Mouse (Mus musculus): Measurements from ENCODE around the gene RPS10-NUDT3. TPM values are rescaled to one million over a fixed set of nuclear protein-coding genes. Genes with fewer than 3 reads are reported as not detected.
"Not testable (repeated sequence)": the region's sequence is repeated elsewhere in the genome, so short reads cannot be mapped to it uniquely, and the experiment has no call there.

Gene RPS10-NUDT3
- polyA plus RNA-seq, 1 experiment from 2014 or later, result not detected

DNA sequence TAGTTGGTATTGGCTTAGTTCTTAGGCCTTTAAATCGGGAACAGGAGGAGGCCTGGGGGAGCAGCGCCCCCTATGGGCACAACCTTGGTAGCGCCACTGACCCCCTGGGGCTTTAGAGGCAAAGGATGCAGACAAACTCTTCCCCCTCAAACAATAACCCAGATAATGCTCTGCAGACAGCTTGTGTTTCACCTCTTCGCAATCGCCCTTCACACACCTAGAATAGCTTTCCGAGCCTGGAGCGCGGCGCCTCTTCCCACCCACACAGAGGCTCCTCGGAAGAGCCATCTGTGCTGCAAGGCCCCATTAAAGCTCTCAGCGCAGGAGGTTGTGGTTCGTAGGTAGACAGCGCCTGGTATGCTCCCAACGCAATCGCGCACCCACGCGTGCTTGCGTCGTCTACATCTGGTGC is 3.9 kb upstream of the RPS10-NUDT3 start:
- H3K27me3 ChIP-seq, result no peaks in the 10 kb centered on the region; the same call in 1 of the 2 replicates
- H3K27ac ChIP-seq, result no peak overlapping the region
- H3K4me2 ChIP-seq (replicated peaks), result no peak overlapping the region
- WGBS, result 80% methylated on average over 20 of the region's 20 CpGs
- no peaks in the 10 kb centered on the region for H3K36me3 ChIP-seq
- peaks cover 30% of the 10 kb centered on the region for H3K4me1 ChIP-seq
- no peaks in the 10 kb centered on the region for H3K9me3 ChIP-seq (replicated peaks)
- ATAC-seq (ENCODE audit: low FRiP score), result no peak
- no peak overlapping the region for H3K4me3 ChIP-seq
- no peak overlapping the region for H3K9ac ChIP-seq

DNA sequence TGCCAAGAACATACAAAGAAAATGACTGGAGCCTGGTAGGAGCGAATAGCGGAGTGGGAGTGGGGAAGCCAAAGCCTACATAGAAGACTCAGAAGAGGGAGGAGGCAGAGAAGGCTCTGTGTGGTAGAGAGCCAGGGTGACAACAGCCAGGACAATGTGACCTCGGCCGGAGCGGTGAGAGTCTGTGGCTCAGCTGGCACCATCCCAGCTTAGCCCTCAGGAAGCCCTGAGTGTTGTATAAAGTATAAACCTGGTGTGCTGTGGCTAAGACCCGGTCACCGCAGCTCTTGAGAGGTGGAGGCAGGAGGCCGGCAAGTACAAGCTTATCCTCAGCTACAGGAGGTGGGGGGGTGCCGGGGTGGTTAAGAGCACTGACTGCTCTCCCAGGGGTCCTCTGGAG is 2.3 kb upstream of the RPS10-NUDT3 start:
- Histone ChIP-seq H3K9me3 (replicated peaks) (no peaks in the 10 kb centered on the region), H3K27ac (0 out of 2 replicates have a peak overlapping the region, but pooled peaks have one; percentile 23), H3K36me3 (peaks cover 13% of the 10 kb centered on the region), H3K4me3 (no peak overlapping the region), H3K4me2 (replicated peaks) (no peak overlapping the region), H3K27me3 (no peaks in the 10 kb centered on the region), H3K9ac (peak overlapping the region; percentile 13; the same call in 1 of the 2 replicates), H3K4me1 (peaks cover 33% of the 10 kb centered on the region)
- ATAC-seq (ENCODE audit: low FRiP score), result no peak
- WGBS, result 65% methylated on average over 9 of the region's 9 CpGs

GRCm38 (mm10) chr17:27636132-27637020 is 1.4 kb upstream of the RPS10-NUDT3 start, which contains the start of gene Rps10:
Gene Rps10 (minus strand): TSS chr17:27636669.
- peak within 1 kb of the TSS; percentile 87 for H3K27ac ChIP-seq
- 29% methylated on average over 18 of the region's 18 CpGs for WGBS
- peaks cover 34% of the 10 kb centered on the region for H3K4me1 ChIP-seq
- no peaks in the 10 kb centered on the region for H3K9me3 ChIP-seq (replicated peaks)
- H3K27me3 ChIP-seq, result no peaks in the 10 kb centered on the region
- ATAC-seq (ENCODE audit: low FRiP score), result no peak
- H3K4me3 ChIP-seq, result peak within 1 kb of the TSS; percentile 90
- peaks cover 23% of the 10 kb centered on the region for H3K36me3 ChIP-seq
- peak within 1 kb of the TSS; percentile 82 for H3K4me2 ChIP-seq (replicated peaks)
- peak within 1 kb of the TSS; percentile 13; the same call in 1 of the 2 replicates for H3K9ac ChIP-seq

DNA sequence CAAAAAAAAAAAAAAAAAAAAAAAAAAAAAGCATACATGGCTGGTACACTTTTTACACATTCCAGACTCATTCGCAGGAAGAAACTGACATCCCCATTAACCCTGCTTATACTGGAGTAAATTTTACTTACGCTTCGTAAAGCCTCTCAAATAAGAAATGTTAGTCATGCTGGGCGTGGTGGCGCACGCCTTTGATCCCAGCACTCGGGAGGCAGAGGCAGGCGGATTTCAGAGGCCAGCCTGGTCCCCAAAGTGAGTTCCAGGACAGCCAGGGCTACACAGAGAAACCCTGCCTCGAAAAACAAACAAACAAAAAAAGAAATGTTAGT is 517 bp upstream of the RPS10-NUDT3 start:
- not testable (repeated sequence) for H3K27me3 ChIP-seq; H3K9ac ChIP-seq; H3K9me3 ChIP-seq (replicated peaks); ATAC-seq (ENCODE audit: low FRiP score)
- H3K36me3 ChIP-seq, result peaks cover 31% of the 10 kb centered on the region
- H3K4me2 ChIP-seq (replicated peaks), result peak overlapping the region; percentile 82
- WGBS, result 49% methylated on average over 9 of the region's 9 CpGs
- peak overlapping the region; percentile 87 for H3K27ac ChIP-seq
- peaks cover 34% of the 10 kb centered on the region for H3K4me1 ChIP-seq
- H3K4me3 ChIP-seq, result peak overlapping the region; percentile 90

- no peak overlapping the region for H3K9ac ChIP-seq
- H3K27me3 ChIP-seq, result no peaks in the 10 kb centered on the region
- H3K36me3 ChIP-seq, result peaks cover 42% of the 10 kb centered on the region
- H3K27ac ChIP-seq, result no peak overlapping the region
- no peak for ATAC-seq (ENCODE audit: low FRiP score)
- no peak overlapping the region for H3K4me3 ChIP-seq
- no peak overlapping the region for H3K4me2 ChIP-seq (replicated peaks)
- H3K9me3 ChIP-seq (replicated peaks), result no peaks in the 10 kb centered on the region
- H3K4me1 ChIP-seq, result peaks cover 28% of the 10 kb centered on the region
- 53% methylated on average over 2 of the region's 2 CpGs for WGBS
Observed at GRCm38 (mm10) chr17:27629249-27630020, 5.6 kb downstream of the RPS10-NUDT3 start.

DNA sequence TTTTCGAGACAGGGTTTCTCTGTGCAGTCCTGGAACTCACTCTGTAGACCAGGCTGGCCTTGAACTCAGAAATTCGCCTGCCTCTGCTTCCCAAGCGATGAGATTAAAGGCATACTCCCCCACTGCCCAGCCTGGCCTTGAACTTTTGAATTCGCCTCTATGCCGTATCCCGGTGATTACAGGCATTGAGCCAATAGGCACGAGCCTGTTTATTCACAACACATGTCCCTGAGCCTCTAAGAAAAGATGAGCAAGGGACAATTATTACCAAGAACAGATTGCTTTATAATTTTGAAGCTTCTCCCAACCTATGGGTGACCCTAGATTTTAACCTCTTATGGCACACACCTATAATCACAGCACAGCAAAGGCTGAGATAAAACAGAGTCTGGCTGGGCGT is 6.6 kb downstream of the RPS10-NUDT3 start:
- 95% methylated on average over 8 of the region's 8 CpGs for WGBS
- H3K36me3 ChIP-seq, result peaks cover 39% of the 10 kb centered on the region
- no peak overlapping the region for H3K4me2 ChIP-seq (replicated peaks)
- peaks cover 24% of the 10 kb centered on the region for H3K4me1 ChIP-seq
- no peak for ATAC-seq (ENCODE audit: low FRiP score)
- no peak overlapping the region for H3K27ac ChIP-seq
- H3K27me3 ChIP-seq, result no peaks in the 10 kb centered on the region
- no peak overlapping the region for H3K4me3 ChIP-seq
- no peak overlapping the region for H3K9ac ChIP-seq
- no peaks in the 10 kb centered on the region for H3K9me3 ChIP-seq (replicated peaks)

GRCm38 (mm10) chr17:27627451-27627850 is 7.6 kb downstream of the RPS10-NUDT3 start:
- ATAC-seq (ENCODE audit: low FRiP score), result no peak
- peaks cover 15% of the 10 kb centered on the region for H3K4me1 ChIP-seq
- no peaks in the 10 kb centered on the region for H3K9me3 ChIP-seq (replicated peaks)
- no peak overlapping the region for H3K4me2 ChIP-seq (replicated peaks)
- H3K4me3 ChIP-seq, result no peak overlapping the region
- no peaks in the 10 kb centered on the region for H3K27me3 ChIP-seq
- H3K36me3 ChIP-seq, result peaks cover 30% of the 10 kb centered on the region
- H3K27ac ChIP-seq, result no peak overlapping the region
- 37% methylated on average over 5 of the region's 5 CpGs for WGBS
- no peak overlapping the region for H3K9ac ChIP-seq

GRCm38 (mm10) chr17:27626681-27627080 is 8.3 kb downstream of the RPS10-NUDT3 start:
- H3K27ac ChIP-seq, result peak overlapping the region; percentile 57; the same call in 1 of the 2 replicates
- 14% methylated on average over 5 of the region's 5 CpGs for WGBS

DNA sequence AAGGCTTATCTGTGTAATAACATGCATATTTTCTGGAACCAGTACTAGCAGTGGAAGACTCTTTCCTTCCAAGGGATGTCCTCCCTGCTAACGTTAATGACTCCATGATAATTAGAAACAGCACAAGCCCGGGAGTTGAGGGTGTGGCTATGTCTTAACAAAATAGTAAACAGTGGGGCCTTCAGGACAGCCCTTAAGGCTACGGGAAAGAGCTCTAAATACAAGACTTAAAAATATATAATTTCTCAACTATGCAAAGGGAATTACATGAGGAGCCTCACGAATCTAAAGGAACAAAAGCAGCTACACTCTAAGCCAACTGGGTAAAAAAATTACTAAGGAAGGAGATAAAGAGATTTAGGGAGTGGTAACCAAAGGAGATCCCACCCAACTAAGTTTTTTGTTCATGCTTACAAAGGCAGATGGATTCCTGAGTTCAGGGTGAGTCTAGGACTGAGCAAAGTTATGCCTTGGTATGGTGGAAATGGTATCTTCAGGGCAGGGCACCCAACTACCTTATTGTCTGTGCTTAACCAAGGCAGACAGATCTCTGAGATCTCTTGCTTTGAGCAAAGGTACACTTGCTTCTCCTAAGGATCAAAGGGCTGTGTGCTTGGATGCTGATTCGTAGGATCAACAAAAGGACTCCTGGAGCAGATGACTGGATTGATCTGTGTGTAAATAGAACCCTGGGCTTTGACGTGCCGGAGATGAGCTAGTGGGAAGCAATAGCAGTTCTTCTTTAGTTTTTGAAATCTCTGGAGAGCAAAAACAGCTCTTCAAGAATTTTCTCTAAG is 9.4 kb downstream of the RPS10-NUDT3 start:
- no peak for ATAC-seq (ENCODE audit: low FRiP score)
- Histone ChIP-seq H3K27ac (peak overlapping the region; percentile 0; the same call in 1 of the 2 replicates), H3K4me2 (replicated peaks) (no peak overlapping the region), H3K4me1 (peaks cover 20% of the 10 kb centered on the region), H3K36me3 (peaks cover 12% of the 10 kb centered on the region), H3K4me3 (no peak overlapping the region), H3K9ac (no peak overlapping the region), H3K9me3 (replicated peaks) (no peaks in the 10 kb centered on the region), H3K27me3 (no peaks in the 10 kb centered on the region)
- 39% methylated on average over 7 of the region's 7 CpGs for WGBS

More at GRCm38 (mm10) chr17:27626681-27627080, 8.3 kb downstream of the RPS10-NUDT3 start:
- Histone ChIP-seq H3K36me3 (peaks cover 22% of the 10 kb centered on the region), H3K4me2 (replicated peaks) (no peak overlapping the region), H3K9ac (no peak overlapping the region), H3K4me3 (no peak overlapping the region), H3K4me1 (peaks cover 12% of the 10 kb centered on the region), H3K9me3 (replicated peaks) (no peaks in the 10 kb centered on the region), H3K27me3 (no peaks in the 10 kb centered on the region)
- ATAC-seq (ENCODE audit: low FRiP score), result peak; percentile 41

DNA sequence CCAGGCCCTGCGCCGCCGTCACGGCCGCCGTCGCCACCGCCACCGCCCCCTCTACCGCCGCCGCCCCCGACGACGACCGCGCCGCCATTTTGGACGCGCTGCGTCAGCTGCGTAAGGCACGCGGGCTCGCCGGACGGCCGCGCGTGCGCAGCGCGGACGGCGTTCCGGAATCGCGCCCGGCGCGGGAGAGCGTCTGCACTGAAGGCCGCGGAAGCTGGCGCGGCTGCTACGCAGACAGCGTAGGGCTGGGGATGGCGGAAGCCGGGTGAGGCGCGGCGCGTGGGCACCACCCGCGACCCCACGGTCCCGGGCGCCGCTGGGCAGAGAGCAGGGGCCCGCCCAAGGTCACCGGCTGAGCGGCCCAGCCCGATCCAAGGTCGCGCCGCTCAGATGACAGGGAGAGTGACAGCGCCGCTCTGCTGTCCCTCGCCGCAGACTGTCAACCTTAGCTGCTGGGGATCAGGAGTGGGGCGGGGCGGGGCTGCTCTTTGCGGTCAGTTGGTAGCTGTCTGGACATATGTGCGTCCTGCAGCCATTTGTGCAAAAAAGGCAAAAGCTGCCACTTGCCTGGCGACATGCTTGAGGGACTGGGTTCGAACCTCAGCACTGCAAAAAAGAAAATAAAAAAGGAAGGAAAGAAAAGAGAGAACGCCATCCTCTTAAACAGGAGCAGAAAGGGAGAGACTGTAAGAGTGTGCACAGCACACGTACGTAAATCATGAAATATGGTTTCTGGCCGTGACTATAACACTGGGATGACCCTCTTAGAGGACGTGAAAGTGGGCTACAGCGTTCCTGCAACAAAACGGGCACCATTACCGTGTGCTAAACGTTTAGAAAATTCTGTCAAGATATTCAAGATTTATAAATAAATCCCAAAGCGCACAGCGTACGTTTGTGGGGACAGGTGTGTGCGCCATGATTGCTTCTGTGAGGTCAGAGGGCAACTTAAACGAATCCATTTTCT is 11.4 kb downstream of the RPS10-NUDT3 start, which contains the start of gene Nudt3:
Gene Nudt3 (minus strand): TSS at position 136 of the 967 bp plus-strand sequence.
- H3K27ac ChIP-seq, result peak within 1 kb of the TSS; percentile 98
- 9% methylated on average over 79 of the region's 91 CpGs for WGBS
- peak within 1 kb of the TSS; percentile 99 for H3K9ac ChIP-seq
- peaks cover 33% of the 10 kb centered on the region for H3K4me1 ChIP-seq
- H3K36me3 ChIP-seq, result peaks cover 5% of the 10 kb centered on the region; the same call in 1 of the 2 replicates
- ATAC-seq (ENCODE audit: low FRiP score), result peak; percentile 83
- no peaks in the 10 kb centered on the region for H3K9me3 ChIP-seq (replicated peaks)
- H3K27me3 ChIP-seq, result no peaks in the 10 kb centered on the region
- H3K4me3 ChIP-seq, result peak within 1 kb of the TSS; percentile 90
- H3K4me2 ChIP-seq (replicated peaks), result peak within 1 kb of the TSS; percentile 65
